Mouse (Mus musculus): ENCODE measurements at regions not wholly inside any gene's neighbourhood (a gene's known extent, or its start where the extent isn't known, plus 50 kb on each side); places are given as distances from the start of the nearest gene placed in this dataset.

GRCm38 (mm10) chr11:32899604-32900216, 75.3 kb upstream of the Smim23 start:
- no peak overlapping the region for H3K9ac ChIP-seq (replicated peaks; ENCODE audit: low read depth)
- no peak overlapping the region for H3K4me3 ChIP-seq (ENCODE audit: low read depth, low read length)
- H3K4me1 ChIP-seq (ENCODE audit: insufficient read depth, low read depth, low read length), result no peaks in the 10 kb centered on the region
- DNase-seq (ENCODE audit: low spot score), result no peak
- no peak for TF ChIP-seq CTCF (IDR thresholded peaks at IDR 0.05)
- no peak for TF ChIP-seq EP300 (IDR thresholded peaks at IDR 0.05)
- no peak overlapping the region for H3K27ac ChIP-seq (ENCODE audit: low read length)
- no peaks in the 10 kb centered on the region for H3K27me3 ChIP-seq (replicated peaks; ENCODE audit: insufficient read depth, low read length)
- no peaks in the 10 kb centered on the region for H3K9me3 ChIP-seq (ENCODE audit: low read length)
- H3K36me3 ChIP-seq (ENCODE audit: insufficient read depth, low read length), result no peaks in the 10 kb centered on the region
- WGBS, result 43% methylated on average over 13 of the region's 13 CpGs
- H3K4me2 ChIP-seq (replicated peaks; ENCODE audit: low read depth, low read length), result no peak overlapping the region
- no peak for ATAC-seq

GRCm38 (mm10) chr11:32895400-32895799, 71.0 kb upstream of the Smim23 start:
- no peak for DNase-seq (ENCODE audit: low spot score)
- H3K9me3 ChIP-seq (ENCODE audit: low read length), result no peaks in the 10 kb centered on the region
- WGBS, result 78% methylated on average over 3 of the region's 3 CpGs
- H3K27ac ChIP-seq (ENCODE audit: low read length), result no peak overlapping the region
- TF ChIP-seq EP300 (IDR thresholded peaks at IDR 0.05) (no peak), CTCF (IDR thresholded peaks at IDR 0.05) (peak; percentile 38)
- no peak overlapping the region for H3K9ac ChIP-seq (replicated peaks; ENCODE audit: low read depth)
- H3K4me1 ChIP-seq (ENCODE audit: insufficient read depth, low read depth, low read length), result no peaks in the 10 kb centered on the region
- no peak overlapping the region for H3K4me2 ChIP-seq (replicated peaks; ENCODE audit: low read depth, low read length)
- H3K4me3 ChIP-seq (ENCODE audit: low read depth, low read length), result no peak overlapping the region
- ATAC-seq, result no peak
- H3K27me3 ChIP-seq (replicated peaks; ENCODE audit: insufficient read depth, low read length), result no peaks in the 10 kb centered on the region
- H3K36me3 ChIP-seq (ENCODE audit: insufficient read depth, low read length), result no peaks in the 10 kb centered on the region

GRCm38 (mm10) chr11:32893146-32893903, 68.9 kb upstream of the Smim23 start:
- ATAC-seq, result no peak
- Histone ChIP-seq H3K4me3 (ENCODE audit: low read depth, low read length) (no peak overlapping the region), H3K9ac (replicated peaks; ENCODE audit: low read depth) (no peak overlapping the region), H3K36me3 (ENCODE audit: insufficient read depth, low read length) (no peaks in the 10 kb centered on the region), H3K4me1 (ENCODE audit: insufficient read depth, low read depth, low read length) (no peaks in the 10 kb centered on the region), H3K4me2 (replicated peaks; ENCODE audit: low read depth, low read length) (no peak overlapping the region), H3K9me3 (ENCODE audit: low read length) (no peaks in the 10 kb centered on the region), H3K27ac (ENCODE audit: low read length) (no peak overlapping the region), H3K27me3 (replicated peaks; ENCODE audit: insufficient read depth, low read length) (no peaks in the 10 kb centered on the region)
- no peak for DNase-seq (ENCODE audit: low spot score)
- WGBS, result 46% methylated on average over 11 of the region's 11 CpGs
- TF ChIP-seq EP300 (IDR thresholded peaks at IDR 0.05) (no peak), CTCF (IDR thresholded peaks at IDR 0.05) (no peak)

DNA sequence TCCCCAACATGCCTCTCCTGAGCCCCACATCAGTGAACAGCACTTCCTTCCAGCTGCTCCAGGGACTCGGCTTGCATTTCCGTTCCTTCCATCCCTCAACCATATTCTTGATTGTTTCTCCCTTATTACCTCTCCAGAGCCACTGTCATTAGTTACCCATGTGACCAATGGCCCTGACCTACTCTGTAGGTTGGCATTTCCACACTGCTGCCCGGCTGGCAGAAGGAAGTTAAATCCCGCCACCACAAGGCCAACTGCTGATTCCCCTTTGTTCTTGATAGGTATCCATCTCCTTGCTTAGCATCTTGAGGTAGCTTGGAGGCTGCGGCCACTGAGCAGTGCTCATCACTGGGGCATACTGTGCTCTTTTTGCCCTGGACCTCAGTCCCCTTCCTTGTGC, 68.1 kb upstream of the Smim23 start:
- H3K9ac ChIP-seq (replicated peaks; ENCODE audit: low read depth), result no peak overlapping the region
- H3K27me3 ChIP-seq (replicated peaks; ENCODE audit: insufficient read depth, low read length), result no peaks in the 10 kb centered on the region
- no peak for TF ChIP-seq CTCF (IDR thresholded peaks at IDR 0.05)
- no peak for TF ChIP-seq EP300 (IDR thresholded peaks at IDR 0.05)
- no peak overlapping the region for H3K4me3 ChIP-seq (ENCODE audit: low read depth, low read length)
- H3K4me2 ChIP-seq (replicated peaks; ENCODE audit: low read depth, low read length), result no peak overlapping the region
- H3K9me3 ChIP-seq (ENCODE audit: low read length), result no peaks in the 10 kb centered on the region
- H3K36me3 ChIP-seq (ENCODE audit: insufficient read depth, low read length), result no peaks in the 10 kb centered on the region
- H3K4me1 ChIP-seq (ENCODE audit: insufficient read depth, low read depth, low read length), result no peaks in the 10 kb centered on the region
- no peak for DNase-seq (ENCODE audit: low spot score)
- ATAC-seq, result no peak
- 80% methylated on average over 5 of the region's 5 CpGs for WGBS
- H3K27ac ChIP-seq (ENCODE audit: low read length), result no peak overlapping the region

GRCm38 (mm10) chr11:32889248-32889647, 64.8 kb upstream of the Smim23 start:
- peak; percentile 35 for DNase-seq (ENCODE audit: low spot score)
- TF ChIP-seq EP300 (IDR thresholded peaks at IDR 0.05), result no peak
- TF ChIP-seq CTCF (IDR thresholded peaks at IDR 0.05), result no peak
- no peak for ATAC-seq
- Histone ChIP-seq H3K36me3 (ENCODE audit: insufficient read depth, low read length) (no peaks in the 10 kb centered on the region), H3K4me3 (ENCODE audit: low read depth, low read length) (no peak overlapping the region), H3K4me1 (ENCODE audit: insufficient read depth, low read depth, low read length) (no peaks in the 10 kb centered on the region), H3K9me3 (ENCODE audit: low read length) (no peaks in the 10 kb centered on the region), H3K27me3 (replicated peaks; ENCODE audit: insufficient read depth, low read length) (no peaks in the 10 kb centered on the region), H3K4me2 (replicated peaks; ENCODE audit: low read depth, low read length) (no peak overlapping the region), H3K27ac (ENCODE audit: low read length) (no peak overlapping the region), H3K9ac (replicated peaks; ENCODE audit: low read depth) (no peak overlapping the region)
- 26% methylated on average over 7 of the region's 7 CpGs for WGBS

DNA sequence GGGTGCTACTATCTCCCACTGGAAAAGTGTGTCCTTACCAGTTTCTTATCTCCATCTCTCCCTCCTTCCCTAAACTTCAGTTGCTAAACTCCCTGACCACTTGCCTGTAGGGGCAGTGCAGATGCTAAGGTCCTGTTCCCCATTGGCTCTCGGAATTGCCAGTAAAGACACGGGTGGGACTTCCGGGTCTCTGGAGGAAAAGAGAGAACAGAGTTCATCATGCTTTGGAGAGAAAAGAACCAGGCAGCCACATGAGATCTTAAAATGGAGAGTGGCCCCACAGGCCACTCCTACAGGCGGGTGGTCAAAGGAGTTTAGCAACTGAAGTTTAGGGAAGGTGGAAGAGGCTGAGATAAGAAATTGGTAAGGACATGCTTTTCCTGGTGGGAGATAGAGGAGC, 60.3 kb upstream of the Smim23 start:
- no peak overlapping the region for H3K4me3 ChIP-seq (ENCODE audit: low read depth, low read length)
- no peaks in the 10 kb centered on the region for H3K4me1 ChIP-seq (ENCODE audit: insufficient read depth, low read depth, low read length)
- no peak overlapping the region for H3K9ac ChIP-seq (replicated peaks; ENCODE audit: low read depth)
- 61% methylated on average over 4 of the region's 4 CpGs for WGBS
- DNase-seq (ENCODE audit: low spot score) (no peak), ATAC-seq (no peak)
- TF ChIP-seq EP300 (IDR thresholded peaks at IDR 0.05) (no peak), CTCF (IDR thresholded peaks at IDR 0.05) (no peak)
- H3K27ac ChIP-seq (ENCODE audit: low read length), result no peak overlapping the region
- H3K4me2 ChIP-seq (replicated peaks; ENCODE audit: low read depth, low read length), result no peak overlapping the region
- no peaks in the 10 kb centered on the region for H3K9me3 ChIP-seq (ENCODE audit: low read length)
- no peaks in the 10 kb centered on the region for H3K27me3 ChIP-seq (replicated peaks; ENCODE audit: insufficient read depth, low read length)
- H3K36me3 ChIP-seq (ENCODE audit: insufficient read depth, low read length), result no peaks in the 10 kb centered on the region

Data from lung, postnatal 0 days (tissue).